Mouse (Mus musculus) liver, embryonic 14.5 days (tissue): ENCODE results near the gene Trappc3l.

Experiments
- CTCF ChIP-seq: IDR thresholded peaks from 2 replicates; pipeline ENCODE4 v1.5.1; 2016; ENCODE audit warnings: antibody characterized with exemption, low read depth, control low read depth
- EP300 ChIP-seq: IDR thresholded peaks from 2 replicates; pipeline ENCODE4 v1.6.1; 2016; ENCODE audit warnings: antibody characterized with exemption, low read depth

DNA sequence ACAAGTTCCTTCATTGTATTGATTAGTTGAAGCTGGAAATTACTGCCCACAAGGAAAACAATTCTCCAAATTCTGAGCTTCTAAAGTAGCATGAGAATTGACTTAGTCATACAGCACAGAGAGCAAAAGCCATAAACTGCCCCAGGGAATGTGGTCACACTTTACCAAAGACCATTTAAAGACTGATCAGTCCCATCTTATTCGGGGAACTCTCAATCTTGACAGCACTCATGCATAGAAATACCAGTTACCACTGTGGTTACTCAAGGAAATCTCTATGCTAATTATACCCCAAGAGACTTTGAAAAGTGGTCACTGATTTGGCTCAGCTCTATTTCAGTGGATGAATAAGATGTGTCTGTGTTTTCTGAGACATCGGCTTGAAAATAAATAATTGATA, 57.8 kb downstream of the Trappc3l start:
- TF ChIP-seq EP300 (no peak), CTCF (no peak)
